Mouse (Mus musculus) gastrocnemius, postnatal 4 days (tissue): ENCODE data around the gene Oaz2. TPM values are rescaled to one million over a fixed set of nuclear protein-coding genes. Genes with fewer than 3 reads are reported as not detected.
"Not testable (repeated sequence)": the region's sequence is repeated elsewhere in the genome, so short reads cannot be mapped to it uniquely, and the experiment has no call there.

ENCODE experiments used
- DNase-seq, 2 experiments: peaks; one replicate each; pipeline ENCODE4 v3.0.0; 2021 to 2022; ENCODE audit warnings: low spot score in 2 of 2, mixed read lengths in 2 of 2
- total RNA-seq, 2 experiments: library from RNA; stranded (reverse); gene quantifications; 2 replicates each; pipeline ENCODE4 v1.2.3; 2021

The Oaz2 gene
- total RNA-seq, 2 experiments from 2014 or later: 232 to 238 TPM

- DNase-seq: no peak
Measured at GRCm38 (mm10) chr9:65649997-65650396, 17.8 kb upstream of the Oaz2 start.

- not testable (repeated sequence) for DNase-seq
Measured at GRCm38 (mm10) chr9:65651957-65652356, 15.8 kb upstream of the Oaz2 start.

DNA sequence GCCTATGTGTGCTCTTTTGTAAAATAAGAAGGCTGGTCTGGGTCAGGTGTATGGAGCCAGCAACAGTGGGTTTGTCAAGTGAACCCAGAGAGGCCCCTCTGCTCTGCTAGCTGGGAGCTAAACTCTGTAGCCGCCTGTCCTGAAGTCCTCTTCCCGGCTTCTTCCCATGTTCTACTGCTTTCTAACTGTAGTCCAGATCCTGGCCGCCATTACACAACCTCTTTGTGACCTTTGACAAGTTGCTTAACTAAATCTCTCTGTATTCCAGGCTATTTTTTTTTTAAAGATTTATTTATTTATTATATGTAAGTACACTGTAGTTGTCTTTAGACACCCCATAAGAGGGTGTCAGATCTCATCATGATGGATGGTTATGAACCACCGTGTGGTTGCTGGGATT lies 14.1 kb upstream of the Oaz2 start:
- DNase-seq: no peak

DNA sequence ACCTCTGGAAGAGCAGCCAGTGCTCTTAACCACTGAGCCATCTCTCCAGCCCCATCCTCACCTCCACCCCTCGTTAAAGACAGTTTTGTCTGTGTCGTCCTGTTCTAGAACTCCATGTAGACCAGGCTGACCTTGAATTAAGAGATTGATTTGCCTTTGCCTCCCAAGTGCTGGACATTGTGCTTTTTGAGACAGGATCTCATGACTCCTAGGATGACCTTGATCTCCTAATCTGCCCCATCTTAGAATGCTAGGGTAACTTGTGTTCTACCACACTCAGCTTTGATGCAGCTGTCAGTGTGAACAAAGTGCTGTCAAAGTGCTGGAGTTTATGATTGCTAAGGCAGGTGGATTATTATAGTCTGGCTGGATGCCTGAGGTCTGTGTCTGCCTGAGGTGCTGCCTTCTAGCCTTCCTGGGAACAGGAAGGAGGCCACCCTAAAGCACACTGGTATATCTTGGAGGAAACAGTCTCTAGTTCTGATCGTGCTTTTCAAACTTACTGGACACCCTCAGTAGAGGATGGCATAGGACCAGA lies 13.0 kb upstream of the Oaz2 start:
- no peak for DNase-seq

GRCm38 (mm10) chr9:65655540-65655939 lies 12.3 kb upstream of the Oaz2 start:
- DNase-seq: no peak

- DNase-seq: no peak
Measured at GRCm38 (mm10) chr9:65657218-65657617, 10.6 kb upstream of the Oaz2 start.

DNA sequence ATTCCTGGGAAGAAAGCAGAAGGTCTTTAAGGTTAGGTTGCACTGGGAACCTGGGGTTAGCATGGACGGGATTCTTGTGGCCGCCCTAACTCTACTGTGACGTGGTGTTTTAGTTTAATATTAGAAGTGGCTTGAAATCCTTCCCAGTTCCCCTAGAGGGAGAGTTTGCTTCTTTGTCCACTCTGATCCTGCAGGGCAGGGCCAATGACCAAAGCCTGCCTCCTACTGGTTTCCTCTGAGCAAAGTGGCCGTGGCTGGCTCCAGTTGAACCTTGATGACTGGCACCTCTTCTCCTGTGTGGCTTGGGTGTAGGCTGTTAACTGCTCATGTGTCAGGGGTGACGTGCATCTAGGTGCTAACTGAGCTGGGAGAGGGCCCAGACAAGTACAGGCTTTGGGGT lies 6.8 kb upstream of the Oaz2 start:
- no peak for DNase-seq

GRCm38 (mm10) chr9:65661493-65661892 lies 6.3 kb upstream of the Oaz2 start:
- DNase-seq: no peak

- peak in 1 of 2 experiments; percentile 60 for DNase-seq
Measured at GRCm38 (mm10) chr9:65664163-65664562, 3.6 kb upstream of the Oaz2 start.

DNA sequence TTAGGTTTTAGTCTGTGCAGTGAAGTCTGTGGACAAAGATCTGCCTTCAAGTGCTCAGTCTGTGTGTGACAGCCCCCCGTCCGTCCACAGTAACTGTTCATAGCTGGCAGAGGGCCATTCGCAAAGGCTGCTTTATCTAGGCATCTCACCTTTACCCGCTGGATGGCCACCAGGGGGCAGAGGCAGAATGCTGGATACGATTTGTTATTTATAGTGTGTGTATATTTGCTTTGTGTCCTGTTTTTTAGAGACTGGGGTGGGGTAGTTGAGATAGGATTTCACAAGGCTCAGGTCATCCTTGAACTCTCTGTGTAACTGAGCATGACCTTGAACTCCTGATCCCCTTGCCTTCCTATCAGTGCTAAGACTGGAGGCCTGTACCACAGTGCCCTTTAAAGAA lies 1.8 kb upstream of the Oaz2 start:
- DNase-seq: peak; percentile 44 to 59

- peak in 1 of 2 experiments; percentile 45 for DNase-seq
Measured at GRCm38 (mm10) chr9:65671431-65671931, 3.7 kb downstream of the Oaz2 start.

DNA sequence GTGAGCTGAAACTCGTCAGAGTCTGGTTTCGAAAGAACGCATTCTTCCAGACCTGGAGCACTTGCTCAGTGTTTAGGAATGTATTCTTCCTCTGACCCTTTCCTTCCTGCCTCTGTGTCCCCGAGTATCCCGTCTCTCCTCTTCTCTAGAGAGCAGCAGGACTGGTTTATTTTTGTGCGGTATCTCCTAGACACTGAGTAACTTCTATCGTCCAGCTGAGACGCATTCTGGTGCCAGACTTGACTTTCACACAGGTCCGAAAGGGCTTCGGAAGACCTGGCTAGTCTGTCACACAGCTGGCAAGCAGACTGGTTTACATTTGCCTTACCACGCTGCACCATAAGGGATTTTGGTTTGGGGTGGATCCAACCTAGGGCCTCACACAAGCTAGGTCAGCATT lies 5.2 kb downstream of the Oaz2 start:
- DNase-seq: no peak

DNA sequence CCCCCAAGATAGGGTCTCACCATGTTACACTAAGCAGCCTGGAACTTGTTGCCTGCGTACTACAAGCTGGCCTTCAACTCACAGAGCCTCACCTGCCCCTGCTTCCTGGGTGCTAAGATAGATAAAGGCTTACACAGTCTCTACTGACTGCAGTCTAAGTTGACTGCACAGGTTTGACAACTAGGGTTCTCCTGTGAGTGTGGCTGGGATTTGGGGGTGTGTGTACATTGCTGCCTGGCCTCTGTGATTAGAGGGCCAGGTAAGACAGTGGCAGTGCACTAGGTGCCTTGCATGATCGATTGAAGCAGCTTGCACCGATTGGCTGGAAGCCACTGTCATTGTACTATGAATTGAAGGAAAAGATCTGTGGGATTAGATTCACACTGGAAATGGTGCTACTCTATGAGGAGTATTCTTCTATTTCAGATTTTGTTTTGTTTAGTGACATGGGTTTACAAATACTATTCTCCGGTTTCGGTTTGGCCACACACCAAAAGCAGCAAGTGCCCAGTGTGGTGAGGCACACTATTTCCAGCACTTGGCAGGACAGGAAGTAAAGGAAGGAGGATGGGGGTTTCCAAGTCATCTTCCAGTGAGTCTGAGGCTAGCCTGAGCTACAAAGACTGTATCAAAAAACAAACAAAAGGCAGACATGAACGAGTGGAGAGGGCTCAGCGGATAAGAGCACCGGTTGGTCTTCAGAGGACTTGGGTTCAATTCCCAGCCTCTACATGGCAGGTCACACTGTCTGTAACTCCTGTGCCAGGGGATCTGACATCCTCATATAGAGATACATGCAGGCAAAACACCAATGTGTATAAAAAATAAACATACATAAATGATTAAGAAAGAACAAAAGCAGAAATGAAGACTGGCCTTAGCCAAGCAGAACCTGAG lies 7.9 kb downstream of the Oaz2 start:
- DNase-seq: no peak

GRCm38 (mm10) chr9:65676358-65677118 lies 8.7 kb downstream of the Oaz2 start:
- DNase-seq: peak; percentile 98

- DNase-seq: no peak
Measured at GRCm38 (mm10) chr9:65677119-65677462, 9.3 kb downstream of the Oaz2 start.

DNA sequence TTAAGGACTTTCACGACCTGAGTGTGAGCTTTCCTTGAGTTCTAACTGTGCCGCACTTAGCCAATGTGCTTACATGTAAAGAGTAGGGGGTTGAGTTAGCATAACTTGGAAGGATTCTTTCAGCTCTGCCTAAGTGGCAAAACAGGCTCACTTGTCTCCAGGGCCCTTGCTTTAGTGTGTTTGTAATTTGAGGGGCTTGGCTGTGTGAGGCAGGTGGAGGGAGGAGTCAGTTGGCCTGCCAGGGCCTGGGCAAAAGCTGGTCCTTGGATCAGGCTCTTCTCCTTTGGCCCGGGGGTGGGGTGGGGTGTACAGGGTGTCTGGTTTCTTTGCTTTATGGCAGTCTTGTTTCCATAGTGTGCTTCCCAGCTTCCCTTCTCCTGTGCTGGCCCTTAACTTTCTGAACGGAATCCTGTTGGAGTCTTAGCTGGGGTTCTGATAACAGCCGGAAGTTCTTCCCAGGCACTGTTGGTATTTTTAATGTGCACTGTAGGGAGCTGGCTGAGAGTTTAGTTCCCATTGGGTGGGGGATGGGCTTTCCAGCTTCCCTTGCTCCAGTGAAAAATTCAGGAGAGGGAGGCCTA lies 11.5 kb downstream of the Oaz2 start:
- peak in 1 of 2 experiments; percentile 46 for DNase-seq

GRCm38 (mm10) chr9:65680938-65681633 lies 13.3 kb downstream of the Oaz2 start:
- no peak for DNase-seq

- no peak for DNase-seq
Measured at GRCm38 (mm10) chr9:65681634-65681940, 13.8 kb downstream of the Oaz2 start.

- DNase-seq: no peak
Measured at GRCm38 (mm10) chr9:65682183-65682582, 14.4 kb downstream of the Oaz2 start.

GRCm38 (mm10) chr9:65682994-65683393 lies 15.2 kb downstream of the Oaz2 start:
- no peak for DNase-seq

DNA sequence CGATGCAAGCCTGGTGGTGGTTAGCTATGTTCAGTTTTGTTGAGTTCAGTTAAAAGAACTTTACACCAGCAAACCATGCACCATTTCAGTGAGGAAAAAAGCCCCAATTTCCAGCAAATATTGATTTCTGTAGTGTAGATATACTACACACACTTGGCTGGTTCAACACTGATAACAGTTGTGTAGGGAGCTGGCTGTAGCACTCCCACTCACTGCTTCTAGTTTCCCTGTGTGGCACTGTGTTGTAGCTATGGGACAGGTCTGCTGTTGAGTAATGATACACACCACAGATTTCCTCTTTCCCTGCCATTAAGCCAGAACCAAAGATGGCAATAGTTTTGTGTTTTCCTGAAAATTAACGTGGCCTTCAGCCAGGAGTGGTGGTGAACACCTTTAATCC lies 16.9 kb downstream of the Oaz2 start:
- no peak for DNase-seq
